Mouse (Mus musculus): ENCODE measurements around the gene Lims1. TPM values are rescaled to one million over a fixed set of nuclear protein-coding genes. Genes with fewer than 3 reads are reported as not detected.

Lims1 gene
- 34.4 TPM for polyA plus RNA-seq (2014; fragmentation: Illumina TruSeq; extraction: RNeasy Lipid Tissue Mini Kit (QIAGEN cat#74804); ENCODE audit: low read depth, low replicate concordance)

GRCm38 (mm10) chr10:58323028-58323991 lies at the start of gene Lims1:
Gene Lims1, plus strand, starts transcription at chr10:58323466.

GRCm38 (mm10) chr10:58446384-58447279 lies 123.4 kb downstream of the Lims1 start, which contains the start of gene Ranbp2:
Gene Ranbp2, plus strand, starts transcription at chr10:58446920.

Other genes with a start within 250 kb of the Lims1 start
- gene AW822073, start 98.5 kb upstream of the Lims1 start, polyA plus RNA-seq (2014; fragmentation: Illumina TruSeq; extraction: RNeasy Lipid Tissue Mini Kit (QIAGEN cat#74804); ENCODE audit: low read depth, low replicate concordance): not detected
- not detected for gene Duxf3, start 90.8 kb upstream of the Lims1 start, polyA plus RNA-seq (2014; fragmentation: Illumina TruSeq; extraction: RNeasy Lipid Tissue Mini Kit (QIAGEN cat#74804); ENCODE audit: low read depth, low replicate concordance)
- gene Gm4981, start 86.8 kb upstream of the Lims1 start, polyA plus RNA-seq (2014; fragmentation: Illumina TruSeq; extraction: RNeasy Lipid Tissue Mini Kit (QIAGEN cat#74804); ENCODE audit: low read depth, low replicate concordance): not detected
- 25.4 TPM for gene Gcc2, start 68.0 kb upstream of the Lims1 start, polyA plus RNA-seq (2014; fragmentation: Illumina TruSeq; extraction: RNeasy Lipid Tissue Mini Kit (QIAGEN cat#74804); ENCODE audit: low read depth, low replicate concordance)
- gene Ranbp2, start 123.5 kb downstream of the Lims1 start, polyA plus RNA-seq (2014; fragmentation: Illumina TruSeq; extraction: RNeasy Lipid Tissue Mini Kit (QIAGEN cat#74804); ENCODE audit: low read depth, low replicate concordance): 24.3 TPM
- 3.6 TPM for gene Ccdc138, start 174.5 kb downstream of the Lims1 start, polyA plus RNA-seq (2014; fragmentation: Illumina TruSeq; extraction: RNeasy Lipid Tissue Mini Kit (QIAGEN cat#74804); ENCODE audit: low read depth, low replicate concordance)